Mouse (Mus musculus) heart, embryonic 16.5 days (tissue): Measurements from ENCODE around the gene Olfr1179. TPM values are rescaled to one million over a fixed set of nuclear protein-coding genes. Genes with fewer than 3 reads are reported as not detected.
"Not testable (repeated sequence)": the region's sequence is repeated elsewhere in the genome, so short reads cannot be mapped to it uniquely, and the experiment has no call there.

ENCODE experiments used
- ATAC-seq: fragments of 200-750 bp; cut with Nextera tagmentation; replicated peaks from 2 replicates; pipeline ENCODE4 v1.8.0; 2017; ENCODE audit warnings: moderate number of reproducible peaks; ENCODE audit not compliant: insufficient read depth, low FRiP score; ENCODE audit errors: extremely low read depth
- H3K27ac ChIP-seq: fragments of 300-500 bp; sonication (generic); 2 replicates; pipeline ENCODE4 v1.5.1; 2014; ENCODE audit warnings: mild to moderate bottlenecking, low read length, control low read depth, moderate library complexity
- H3K27me3 ChIP-seq: fragments of 300-500 bp; sonication (generic); 2 replicates; pipeline ENCODE4 v1.6.1; 2014; ENCODE audit warnings: low read length, mixed read lengths; ENCODE audit not compliant: control insufficient read depth, insufficient read depth
- H3K36me3 ChIP-seq: fragments of 300-500 bp; sonication (generic); 2 replicates; pipeline ENCODE4 v1.6.1; 2014; ENCODE audit not compliant: control insufficient read depth, insufficient read depth
- H3K4me1 ChIP-seq: fragments of 300-500 bp; sonication (generic); 2 replicates; pipeline ENCODE4 v1.6.1; 2014; ENCODE audit warnings: low read length, mixed read lengths; ENCODE audit not compliant: control insufficient read depth, insufficient read depth
- H3K4me2 ChIP-seq: fragments of 300-500 bp; sonication (generic); 2 replicates; pipeline ENCODE4 v1.6.1; 2014; ENCODE audit warnings: low read depth, mild to moderate bottlenecking, control low read depth, low read length
- H3K4me3 ChIP-seq: fragments of 300-500 bp; sonication (generic); 2 replicates; pipeline ENCODE4 v1.5.1; 2014; ENCODE audit warnings: mild to moderate bottlenecking, control low read depth, low read length
- H3K9ac ChIP-seq: fragments of 300-500 bp; sonication (generic); 2 replicates; pipeline ENCODE4 v1.6.1; 2014; ENCODE audit warnings: low read length, control low read depth
- H3K9me3 ChIP-seq: fragments of 300-500 bp; sonication (generic); replicated peaks from 2 replicates; pipeline ENCODE4 v1.6.1; 2016; ENCODE audit warnings: low read length; ENCODE audit not compliant: control insufficient read depth
- WGBS: fragments of 180-500 bp; shearing (Covaris S2); extraction: QIAGEN DNeasy Blood & Tissue Kit; methylation state at CpG from one replicate; pipeline ENCODE4 v1.1.7; 2014; 5-methylcytosine and 5-hydroxymethylcytosine counted together
- polyA plus RNA-seq: library from polyadenylated mRNA; unstranded; fragments of >200 nt; fragmentation: Nextera tagmentation; extraction: Ambion mirVana; gene quantifications from 2 replicates; pipeline ENCODE4 v1.2.1, GENCODE M21; 2015

The Olfr1179 gene
- not detected in 2 replicates for polyA plus RNA-seq

- no peaks in the 10 kb centered on the region for H3K27me3 ChIP-seq
- 69% methylated on average over 3 of the region's 3 CpGs for WGBS
- H3K4me1 ChIP-seq, result no peaks in the 10 kb centered on the region
- no peak within 1 kb of the TSS for H3K27ac ChIP-seq
- H3K9ac ChIP-seq, result no peak within 1 kb of the TSS
- ATAC-seq, result no peak
- no peaks in the 10 kb centered on the region for H3K9me3 ChIP-seq
- no peak within 1 kb of the TSS for H3K4me2 ChIP-seq
- no peak within 1 kb of the TSS for H3K4me3 ChIP-seq
- H3K36me3 ChIP-seq, result no peaks in the 10 kb centered on the region
These were observed at the start of gene Olfr1179 for GRCm38 (mm10) chr2:88406353-88406752. TSS of gene Olfr1179 (minus strand) at chr2:88406453.

- not testable (repeated sequence) for H3K36me3 ChIP-seq, H3K27me3 ChIP-seq, H3K9me3 ChIP-seq, H3K9ac ChIP-seq, H3K4me2 ChIP-seq, ATAC-seq, H3K4me3 ChIP-seq, H3K27ac ChIP-seq, H3K4me1 ChIP-seq
- 75% methylated on average over 1 of the region's 1 CpGs for WGBS
These were observed 48.3 kb upstream of the Olfr1179 start, which contains the start of gene Olfr1183 for GRCm38 (mm10) chr2:88454567-88454966. TSS of gene Olfr1183 (plus strand) at chr2:88454867.

GRCm38 (mm10) chr2:88449031-88449430, 42.8 kb upstream of the Olfr1179 start, which contains the start of gene Gm13757:
TSS of gene Gm13757 (minus strand) at chr2:88449131.
- no peaks in the 10 kb centered on the region for H3K36me3 ChIP-seq
- no peaks in the 10 kb centered on the region for H3K4me1 ChIP-seq
- H3K4me2 ChIP-seq, result no peak within 1 kb of the TSS
- ATAC-seq, result no peak
- H3K27me3 ChIP-seq, result no peaks in the 10 kb centered on the region
- no peak within 1 kb of the TSS for H3K27ac ChIP-seq
- H3K4me3 ChIP-seq, result no peak within 1 kb of the TSS
- 87% methylated on average over 1 of the region's 1 CpGs for WGBS
- H3K9ac ChIP-seq, result no peak within 1 kb of the TSS
- no peaks in the 10 kb centered on the region for H3K9me3 ChIP-seq

- H3K27ac ChIP-seq, result no peak within 1 kb of the TSS
- H3K9ac ChIP-seq, result no peak within 1 kb of the TSS
- no peak within 1 kb of the TSS for H3K4me3 ChIP-seq
- no peaks in the 10 kb centered on the region for H3K27me3 ChIP-seq
- H3K36me3 ChIP-seq, result no peaks in the 10 kb centered on the region
- 88% methylated on average over 1 of the region's 1 CpGs for WGBS
- H3K4me1 ChIP-seq, result no peaks in the 10 kb centered on the region
- H3K9me3 ChIP-seq, result no peaks in the 10 kb centered on the region
- no peak within 1 kb of the TSS for H3K4me2 ChIP-seq
- ATAC-seq, result no peak
These were observed 19.8 kb upstream of the Olfr1179 start, which contains the start of gene Olfr1181 for GRCm38 (mm10) chr2:88426071-88426470. TSS of gene Olfr1181 (minus strand) at chr2:88426171.

GRCm38 (mm10) chr2:88419051-88419450, 12.8 kb upstream of the Olfr1179 start, which contains the start of gene Olfr1180:
TSS of gene Olfr1180 (minus strand) at chr2:88419151.
- Histone ChIP-seq H3K4me1 (no peaks in the 10 kb centered on the region), H3K4me2 (no peak within 1 kb of the TSS), H3K4me3 (no peak within 1 kb of the TSS), H3K9ac (no peak within 1 kb of the TSS), H3K9me3 (no peaks in the 10 kb centered on the region), H3K27ac (no peak within 1 kb of the TSS), H3K27me3 (no peaks in the 10 kb centered on the region), H3K36me3 (no peaks in the 10 kb centered on the region)
- 56% methylated on average over 2 of the region's 2 CpGs for WGBS
- ATAC-seq, result no peak

GRCm38 (mm10) chr2:88386762-88387161, 19.5 kb downstream of the Olfr1179 start, which contains the start of gene Olfr1178:
TSS of gene Olfr1178 (plus strand) at chr2:88387062.
- Histone ChIP-seq H3K4me3 (no peak within 1 kb of the TSS), H3K27me3 (no peaks in the 10 kb centered on the region), H3K4me1 (no peaks in the 10 kb centered on the region), H3K4me2 (no peak within 1 kb of the TSS), H3K9ac (no peak within 1 kb of the TSS), H3K27ac (no peak within 1 kb of the TSS), H3K36me3 (no peaks in the 10 kb centered on the region), H3K9me3 (no peaks in the 10 kb centered on the region)
- ATAC-seq, result no peak
- 74% methylated on average over 1 of the region's 1 CpGs for WGBS

GRCm38 (mm10) chr2:88356304-88356703, 49.9 kb downstream of the Olfr1179 start:
- Histone ChIP-seq H3K4me2 (no peak overlapping the region), H3K9me3 (no peaks in the 10 kb centered on the region), H3K4me1 (no peaks in the 10 kb centered on the region), H3K4me3 (no peak overlapping the region), H3K36me3 (no peaks in the 10 kb centered on the region), H3K9ac (no peak overlapping the region), H3K27ac (no peak overlapping the region), H3K27me3 (no peaks in the 10 kb centered on the region)
- ATAC-seq, result no peak
- 3% methylated on average over 2 of the region's 2 CpGs for WGBS

Other genes with a start within 250 kb of the Olfr1179 start
- gene Olfr1168, start 224.6 kb downstream of the Olfr1179 start, polyA plus RNA-seq, result not detected in 2 replicates
- not detected in 2 replicates for gene Olfr1170, start 178.1 kb downstream of the Olfr1179 start, polyA plus RNA-seq
- gene Olfr1173, start 126.6 kb downstream of the Olfr1179 start, polyA plus RNA-seq, result 0.03 TPM in 1 of 2 replicates, not detected in the other
- gene Olfr1174-ps, start 91.3 kb downstream of the Olfr1179 start, polyA plus RNA-seq, result not detected in 2 replicates
- not detected in 2 replicates for gene Olfr1175-ps, start 79.2 kb downstream of the Olfr1179 start, polyA plus RNA-seq
- not detected in 2 replicates for gene Olfr1176, start 69.7 kb downstream of the Olfr1179 start, polyA plus RNA-seq
- gene Olfr1177-ps, start 60.0 kb downstream of the Olfr1179 start, polyA plus RNA-seq, result not detected in 2 replicates
- not detected in 2 replicates for gene Olfr1178, start 19.4 kb downstream of the Olfr1179 start, polyA plus RNA-seq
- not detected in 2 replicates for gene Olfr1180, start 12.7 kb upstream of the Olfr1179 start, polyA plus RNA-seq
- gene Olfr1181, start 19.7 kb upstream of the Olfr1179 start, polyA plus RNA-seq, result not detected in 2 replicates
- not detected in 2 replicates for gene Gm13757, start 42.7 kb upstream of the Olfr1179 start, polyA plus RNA-seq
- gene Olfr1183, start 48.4 kb upstream of the Olfr1179 start, polyA plus RNA-seq, result not detected in 2 replicates
- not detected in 2 replicates for gene Olfr1184, start 77.1 kb upstream of the Olfr1179 start, polyA plus RNA-seq
- not detected in 2 replicates for gene Olfr1185-ps1, start 86.9 kb upstream of the Olfr1179 start, polyA plus RNA-seq
- not detected in 2 replicates for gene Olfr1186, start 112.1 kb upstream of the Olfr1179 start, polyA plus RNA-seq
- gene Olfr1188, start 150.5 kb upstream of the Olfr1179 start, polyA plus RNA-seq, result not detected in 2 replicates
- gene Olfr1189, start 180.0 kb upstream of the Olfr1179 start, polyA plus RNA-seq, result not detected in 2 replicates
- gene Olfr1191-ps1, start 234.1 kb upstream of the Olfr1179 start, polyA plus RNA-seq, result not detected in 2 replicates
- not detected in 2 replicates for gene Olfr1192-ps1, start 242.1 kb upstream of the Olfr1179 start, polyA plus RNA-seq